Mouse (Mus musculus): ENCODE data around the gene Rmnd5b.
A peak's percentile ranks its signal among the peaks of the same experiment; 100 is the strongest.
"Not testable (repeated sequence)": the region's sequence is repeated elsewhere in the genome, so short reads cannot be mapped to it uniquely, and the experiment has no call there.

Gene Rmnd5b

DNA sequence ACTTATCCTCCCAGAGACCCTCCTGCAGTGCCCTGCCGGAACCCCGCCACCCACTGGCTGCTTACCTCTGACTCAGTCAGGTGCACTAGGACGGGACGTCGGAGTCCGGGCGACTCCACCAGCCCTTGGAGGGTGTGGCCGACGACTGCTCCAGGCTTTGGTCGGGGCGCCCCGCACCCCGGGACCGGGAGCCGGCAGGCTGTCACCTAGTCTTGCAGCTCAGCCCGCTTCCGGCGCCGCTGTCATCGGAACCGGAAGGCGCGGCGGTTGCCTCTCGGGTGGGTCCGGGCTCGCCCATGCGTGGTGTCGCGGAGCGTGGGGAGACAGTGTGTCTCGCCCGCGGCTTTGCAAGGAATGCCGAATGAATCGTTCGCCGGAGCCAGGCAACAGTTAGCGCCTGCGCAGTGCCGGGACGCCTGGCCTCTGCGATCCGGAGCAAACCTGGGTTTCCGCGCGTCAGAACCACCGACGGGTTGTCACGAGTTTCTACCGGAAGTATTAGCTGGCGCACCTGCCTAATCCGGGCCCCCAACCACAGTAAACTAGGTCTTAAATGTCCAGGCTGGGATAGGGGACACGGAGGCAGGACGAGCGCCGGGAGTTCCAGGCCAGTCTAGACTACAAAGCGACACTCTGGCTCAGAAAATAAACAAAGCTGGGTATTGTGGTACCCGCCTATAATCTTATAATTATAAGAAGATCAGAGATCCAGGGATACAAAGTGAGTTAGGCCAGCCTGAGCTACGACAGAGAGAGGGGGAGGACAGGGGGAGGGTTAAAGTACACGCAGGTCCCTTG lies at the start of gene Rmnd5b:
Gene Rmnd5b, minus strand, starts transcription at position 372 of the 798 bp plus-strand sequence.
- DNase-seq, result peak; percentile 92

DNA sequence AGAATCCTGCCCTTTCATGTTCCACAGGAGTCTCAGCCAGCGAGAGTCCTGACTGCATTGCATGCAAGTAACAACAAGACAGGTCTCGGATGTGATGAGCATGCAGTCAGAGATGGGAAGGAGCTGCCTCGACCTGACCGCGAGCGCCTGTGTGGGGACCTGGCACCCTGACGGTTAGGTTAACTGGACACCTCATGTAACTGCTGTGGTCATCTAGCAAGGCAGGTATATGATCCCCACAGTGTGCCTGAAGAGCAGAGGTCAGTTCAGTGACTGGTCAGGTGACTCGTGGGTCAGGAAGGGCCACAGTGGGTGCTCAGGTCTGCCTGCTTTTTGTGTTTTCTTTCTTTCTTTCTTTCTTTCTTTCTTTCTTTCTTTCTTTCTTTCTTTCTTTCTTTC lies 46.3 kb upstream of the Rmnd5b start:
- no peak for DNase-seq

DNA sequence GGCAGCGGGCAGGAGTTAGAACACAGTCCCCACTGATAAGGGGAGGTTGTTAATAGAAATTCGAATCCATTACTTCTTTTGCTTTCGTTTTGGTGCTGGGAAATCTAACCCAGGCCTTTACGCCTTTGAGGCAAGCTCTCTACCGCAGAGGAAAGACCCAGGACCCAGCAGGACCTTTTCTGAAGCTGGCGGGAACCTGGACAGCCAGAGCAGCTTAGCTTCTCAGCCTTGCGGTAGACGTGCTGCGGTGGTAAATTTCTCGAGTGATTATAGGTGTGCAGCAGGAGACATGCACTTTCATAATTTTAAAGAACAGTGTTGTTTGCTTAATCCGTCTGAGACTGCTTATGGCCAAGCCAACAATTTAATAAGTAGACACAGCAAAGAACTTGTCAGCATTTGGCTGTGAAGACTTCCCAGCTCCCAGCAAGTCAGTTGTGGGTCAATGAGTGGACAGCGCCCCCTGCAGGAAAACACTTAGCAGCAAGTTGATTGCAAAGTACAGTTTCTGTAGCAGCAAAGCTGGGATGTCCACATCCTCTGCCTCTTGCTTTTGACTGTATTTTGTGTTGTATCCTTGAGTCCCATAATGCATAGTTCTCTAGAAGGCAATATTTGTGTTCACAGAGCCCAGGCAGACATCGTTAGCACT lies 45.8 kb upstream of the Rmnd5b start:
- DNase-seq, result peak; percentile 80

DNA sequence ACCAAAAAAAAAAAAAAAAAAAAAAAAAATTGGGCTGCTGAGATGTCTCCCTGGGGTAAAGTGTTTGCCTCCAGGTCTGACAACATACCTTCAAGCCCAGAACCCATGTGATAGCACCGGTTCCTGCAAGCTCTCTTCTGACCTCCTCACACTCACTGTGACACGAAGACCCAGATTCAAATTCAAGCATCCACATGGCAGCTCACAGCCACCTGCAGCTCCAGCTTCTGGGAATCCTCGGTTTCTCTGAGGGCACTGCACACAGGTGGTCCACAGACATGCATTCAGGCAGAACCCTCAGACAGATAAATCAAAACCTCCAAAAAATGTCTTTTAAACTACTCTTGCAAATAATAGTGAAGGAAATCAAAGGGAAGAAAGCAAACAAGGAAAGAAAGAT lies 43.8 kb upstream of the Rmnd5b start:
- DNase-seq, result no peak

DNA sequence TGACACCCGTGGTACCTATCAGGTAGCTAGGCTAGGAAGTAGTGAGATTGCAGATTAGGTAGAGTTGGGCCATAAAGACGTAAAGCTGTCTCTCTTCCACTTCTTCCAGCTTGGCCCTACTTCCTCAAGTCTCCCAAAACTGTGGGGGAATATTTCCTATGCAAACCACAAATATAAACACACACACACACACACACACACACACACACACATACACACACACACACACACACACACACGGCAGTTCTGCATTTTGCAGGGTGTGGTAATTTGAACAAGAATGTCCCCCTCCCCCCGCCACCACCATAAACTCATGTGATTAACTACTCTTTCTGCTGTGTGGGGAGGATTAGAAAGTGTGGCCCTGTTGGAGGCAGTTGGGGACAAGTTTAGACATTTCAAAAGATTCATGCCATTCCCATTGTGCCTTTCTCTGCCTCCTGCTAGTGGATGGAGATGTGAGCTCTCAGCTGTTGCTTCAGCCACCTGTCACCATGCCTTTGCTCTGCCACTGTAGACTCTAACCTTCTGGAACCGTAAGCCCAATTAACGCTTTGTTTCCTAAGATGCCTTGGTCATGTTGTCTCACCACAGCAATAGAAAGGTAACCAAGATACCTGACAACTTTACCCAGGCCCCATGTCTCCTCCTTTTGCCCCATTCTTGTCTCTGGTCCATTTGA lies 42.2 kb upstream of the Rmnd5b start:
- no peak for DNase-seq

DNA sequence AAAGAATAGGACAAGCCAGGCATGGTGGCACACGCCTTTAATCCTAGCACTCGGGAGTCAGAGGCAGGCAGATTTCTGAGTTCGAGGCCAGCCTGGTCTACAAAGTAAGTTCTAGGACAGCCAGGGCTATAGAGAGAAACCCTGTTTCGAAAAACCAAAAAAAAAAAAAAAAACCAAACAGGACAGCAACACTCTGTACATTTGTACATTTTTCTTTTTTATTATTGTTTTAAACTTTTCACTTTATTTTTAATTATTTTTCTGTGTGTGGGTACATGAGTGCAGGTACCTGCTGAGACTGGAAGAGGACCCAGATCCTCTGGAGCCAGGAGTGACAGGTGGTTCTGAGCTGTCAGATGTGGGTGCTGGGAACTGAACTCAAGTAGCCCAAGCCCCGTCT lies 39.7 kb upstream of the Rmnd5b start:
- DNase-seq, result no peak

DNA sequence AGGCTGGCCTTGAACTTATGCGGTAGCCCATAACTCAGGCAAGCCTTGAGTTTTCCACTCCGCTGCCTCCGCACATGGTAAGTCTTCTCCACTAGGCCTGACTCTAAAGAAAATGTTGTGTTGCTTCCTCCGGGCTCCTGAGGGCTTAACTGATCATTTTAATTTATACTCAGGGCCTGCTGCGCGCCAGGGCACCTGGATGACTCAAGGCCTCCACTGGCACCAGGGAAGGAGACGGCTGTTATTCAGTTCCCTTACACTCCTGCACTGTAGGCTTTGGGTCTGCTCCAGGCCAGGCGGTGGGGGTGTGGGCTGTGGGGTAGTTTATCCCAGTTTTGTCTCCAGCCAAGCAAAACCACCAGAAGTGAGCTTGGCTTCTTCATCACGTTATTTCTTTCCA lies 37.6 kb upstream of the Rmnd5b start:
- DNase-seq, result no peak

DNA sequence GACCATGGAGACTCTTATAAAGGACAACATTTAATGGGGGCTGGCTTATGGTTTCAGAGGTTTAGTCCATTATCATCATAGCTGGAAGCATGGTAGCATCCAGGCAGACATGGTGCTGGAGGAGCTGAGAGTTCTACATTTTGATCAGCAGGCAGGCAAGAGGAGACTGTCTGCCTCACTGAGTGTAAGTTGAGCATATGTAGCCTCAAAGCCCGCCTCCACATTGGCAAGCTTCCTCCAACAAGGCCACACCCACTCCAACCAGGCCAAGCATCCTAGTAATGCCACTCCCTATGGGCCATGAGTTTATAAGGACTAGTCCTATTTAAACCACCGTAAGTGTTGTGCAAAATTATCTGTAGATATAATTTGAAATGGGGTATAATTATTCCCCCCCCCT lies 35.7 kb upstream of the Rmnd5b start:
- no peak for DNase-seq

DNA sequence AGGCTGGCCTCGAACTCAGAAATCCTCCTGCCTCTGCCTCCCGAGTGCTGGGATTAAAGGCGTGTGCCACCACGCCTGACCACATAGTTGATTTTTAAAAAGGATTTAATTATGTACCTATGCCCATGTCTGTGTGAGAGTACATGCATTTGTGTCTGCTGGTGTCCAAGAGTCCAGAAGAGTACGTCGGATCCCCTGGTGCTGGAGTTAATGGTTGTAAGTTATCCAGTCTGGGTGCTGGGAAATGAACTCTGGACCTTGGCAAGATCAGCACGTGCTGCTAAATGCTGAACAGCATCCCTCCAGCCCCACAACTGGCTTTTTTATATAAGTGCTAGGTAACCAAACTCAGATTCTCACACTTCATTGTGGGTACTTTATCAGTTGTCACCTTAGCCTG lies 35.1 kb upstream of the Rmnd5b start:
- no peak for DNase-seq

DNA sequence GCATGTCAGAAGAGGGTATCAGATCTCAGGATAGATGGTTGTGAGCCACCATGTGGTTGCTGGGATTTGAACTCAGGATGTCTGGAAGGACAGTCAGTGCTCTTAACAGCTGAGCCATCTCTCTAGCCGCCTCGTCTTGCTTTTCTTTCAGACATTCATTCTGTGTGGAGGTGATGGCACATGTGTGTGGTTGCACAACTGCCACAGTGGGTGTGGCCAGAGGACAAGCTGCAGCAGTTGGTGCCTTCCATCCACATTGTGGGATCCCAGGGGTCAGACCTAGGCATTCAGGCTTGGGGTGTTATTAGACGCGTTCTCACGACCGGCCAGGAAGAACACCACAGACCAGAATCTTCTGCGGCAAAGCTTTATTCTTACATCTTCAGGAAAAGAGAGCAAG lies 29.1 kb upstream of the Rmnd5b start:
- not testable (repeated sequence) for DNase-seq

DNA sequence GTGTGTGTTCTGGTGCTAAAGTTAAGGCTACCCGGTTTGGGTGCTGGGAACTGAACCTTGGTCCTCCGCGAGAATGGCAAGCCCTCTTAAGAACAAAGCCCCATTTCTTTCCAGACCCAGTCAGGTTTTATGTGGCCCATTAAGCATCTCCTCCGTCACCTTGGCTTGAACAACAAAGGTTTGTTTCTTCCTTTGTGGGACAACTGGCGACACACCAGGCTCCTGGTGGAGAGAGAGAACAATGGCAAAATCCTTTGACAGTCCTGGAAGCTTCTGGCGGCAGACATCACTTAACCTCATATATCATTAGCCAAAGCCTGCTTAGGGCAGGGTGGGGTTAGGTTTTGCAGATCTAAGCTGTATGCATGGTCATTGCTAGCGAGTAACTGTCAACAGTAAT lies 26.9 kb upstream of the Rmnd5b start:
- DNase-seq, result no peak

DNA sequence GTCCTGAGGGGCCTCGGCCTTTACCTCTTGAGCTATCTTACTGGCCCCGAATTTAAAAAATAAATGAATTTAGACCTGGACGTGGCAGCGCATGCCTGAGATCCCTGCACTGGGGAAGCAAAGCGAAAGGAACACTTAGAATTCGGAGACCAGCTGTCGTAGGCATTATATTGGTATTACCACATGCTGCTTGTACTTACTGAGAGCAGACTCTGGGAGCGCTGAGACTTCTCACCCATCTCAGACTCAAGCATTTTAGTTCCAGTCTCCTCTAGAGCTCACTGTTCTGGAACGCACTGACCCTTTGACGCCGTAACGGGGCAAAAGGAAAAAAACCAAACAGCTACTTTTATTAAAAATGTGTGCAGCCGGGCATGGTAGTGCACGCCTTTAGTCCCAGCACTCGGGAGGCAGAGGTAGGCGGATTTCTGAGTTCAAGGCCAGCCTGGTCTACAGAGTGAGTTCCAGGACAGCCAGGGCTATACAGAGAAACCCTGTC lies 26.2 kb upstream of the Rmnd5b start:
- DNase-seq, result no peak

DNA sequence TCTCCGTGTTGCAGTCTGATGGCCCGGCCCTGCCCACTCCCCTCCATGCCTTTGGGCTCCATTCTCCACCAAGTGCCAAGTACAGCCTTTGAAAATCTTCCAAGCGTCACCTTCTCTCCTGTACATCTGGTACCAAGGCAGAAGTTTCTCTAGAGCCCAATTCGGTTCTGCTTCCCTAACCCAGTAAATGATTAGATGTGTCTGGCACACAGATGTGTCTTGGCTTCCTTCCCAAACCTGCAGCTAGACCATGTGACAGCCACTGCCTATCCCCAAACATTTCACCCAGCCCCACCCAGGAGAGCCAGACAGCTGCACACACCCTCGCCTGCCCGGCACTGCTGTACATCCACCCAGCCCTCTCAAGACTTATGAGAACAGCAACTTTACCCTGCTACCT lies 23.0 kb upstream of the Rmnd5b start:
- DNase-seq, result no peak

DNA sequence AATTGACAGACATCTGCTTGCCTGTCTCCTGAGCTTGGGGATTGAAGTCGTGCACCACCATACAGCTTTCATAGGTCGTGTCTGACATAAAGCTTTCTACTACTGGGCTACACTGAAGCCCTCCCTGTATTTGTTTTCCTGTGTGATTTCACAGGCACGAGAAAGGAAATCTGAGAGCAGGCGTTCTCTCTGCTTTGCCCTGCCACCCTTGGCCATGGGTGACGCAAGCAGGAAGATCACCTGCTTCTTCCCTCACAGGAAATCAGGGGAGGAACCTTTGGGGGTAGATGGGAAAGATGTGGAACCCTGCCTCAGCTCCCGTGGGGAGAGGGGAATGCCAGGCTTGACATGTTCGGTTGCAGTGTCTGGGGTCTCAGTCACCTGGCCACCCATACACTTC lies 22.6 kb upstream of the Rmnd5b start:
- DNase-seq, result no peak

DNA sequence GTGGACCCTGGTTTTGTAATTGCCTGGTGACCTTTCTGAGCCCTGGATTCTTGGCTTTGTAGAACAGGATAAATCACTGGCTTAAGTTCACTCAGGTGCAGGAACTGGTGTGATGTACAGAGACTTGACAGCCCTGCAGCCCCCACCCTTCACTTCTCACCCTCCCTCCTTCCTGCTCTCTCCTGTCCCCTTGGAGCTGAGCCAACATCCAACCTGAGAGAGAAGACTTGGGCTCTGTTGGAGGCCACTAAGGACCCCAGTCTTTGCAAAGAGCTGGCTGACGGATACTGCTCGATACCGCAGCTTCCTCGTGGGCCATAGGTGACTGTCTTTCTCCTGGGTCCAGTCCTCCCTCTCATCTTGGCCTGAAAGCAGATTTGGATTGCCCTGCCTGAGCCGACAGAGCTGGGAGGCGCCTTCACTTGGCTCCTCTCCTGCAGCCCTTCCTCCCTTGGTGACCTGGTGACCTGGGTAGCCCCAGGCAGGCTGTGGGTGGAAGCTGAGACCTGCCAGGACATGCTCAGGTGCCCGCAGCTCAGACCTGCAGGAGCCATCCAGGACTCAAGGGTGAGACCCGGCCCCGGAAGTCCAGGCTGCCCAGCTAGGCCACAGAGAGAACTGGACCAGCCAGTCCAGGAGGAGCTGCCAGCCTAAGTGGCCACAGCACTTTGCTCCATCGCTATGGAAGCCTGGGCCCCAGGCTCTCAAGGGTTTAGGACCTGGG lies 21.3 kb upstream of the Rmnd5b start:
- no peak for DNase-seq

DNA sequence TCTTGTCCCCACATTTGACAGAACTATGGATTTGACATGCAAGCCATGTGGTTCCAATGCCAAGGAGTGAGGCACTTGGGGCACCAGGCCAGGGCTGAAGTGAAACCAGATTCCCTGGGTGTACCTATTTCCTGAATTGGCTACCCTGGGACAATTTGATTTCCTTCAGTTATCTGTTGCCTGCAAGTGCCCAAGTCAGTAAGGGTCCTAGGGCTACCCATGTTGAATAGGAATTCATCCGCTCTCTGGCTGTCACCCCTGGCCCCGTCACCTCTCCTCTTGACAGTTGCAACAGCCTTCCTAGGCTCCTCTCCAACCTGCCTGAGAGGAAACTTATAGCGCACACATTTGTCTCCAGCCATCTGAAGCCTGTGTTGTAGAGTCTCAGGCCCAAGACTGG lies 19.2 kb upstream of the Rmnd5b start:
- no peak for DNase-seq

DNA sequence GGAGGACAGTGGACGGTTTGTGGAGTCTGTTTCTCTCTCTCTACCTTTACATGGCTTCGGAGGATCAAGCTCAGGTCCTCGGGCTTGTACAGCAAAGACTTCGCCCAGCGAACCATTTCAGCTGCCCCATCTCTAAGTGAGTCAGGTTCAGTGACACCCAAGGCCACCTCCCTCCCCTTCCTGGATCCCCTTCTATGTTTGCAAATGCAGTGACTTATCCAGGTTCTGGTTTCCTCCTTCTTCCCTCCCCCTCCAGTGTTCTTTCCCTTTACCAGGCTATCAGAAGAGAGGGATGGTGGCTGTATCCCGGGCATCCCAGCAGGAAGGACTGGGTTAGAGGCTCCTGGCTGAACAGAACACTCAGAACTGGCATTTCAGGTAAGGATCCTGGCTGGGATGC lies 18.0 kb upstream of the Rmnd5b start:
- DNase-seq, result no peak

DNA sequence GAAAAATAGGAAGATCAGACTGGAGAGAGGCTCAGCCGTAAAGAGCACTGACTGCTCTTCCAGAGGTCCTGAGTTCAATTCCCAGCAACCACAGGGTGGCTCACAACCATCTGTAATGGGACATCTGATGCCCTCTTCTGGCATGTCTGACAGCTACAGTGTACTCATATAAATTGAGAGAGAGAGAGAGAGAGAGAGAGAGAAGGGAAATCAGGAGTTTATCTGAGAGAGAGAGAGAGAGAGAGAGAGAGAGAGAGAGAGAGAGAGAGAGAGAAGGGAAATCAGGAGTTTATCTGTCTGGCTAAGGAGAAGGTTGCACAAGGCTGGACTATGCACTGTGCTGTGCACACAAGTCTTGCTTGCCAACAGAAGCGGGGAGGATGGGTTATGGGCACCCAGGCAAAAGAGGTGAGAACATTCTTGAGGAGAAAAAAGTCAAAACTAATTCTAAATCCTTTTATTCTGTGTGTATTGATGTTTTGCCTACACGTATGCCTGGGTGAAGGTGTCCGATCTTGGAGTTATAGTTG lies 17.3 kb upstream of the Rmnd5b start:
- no peak for DNase-seq

DNA sequence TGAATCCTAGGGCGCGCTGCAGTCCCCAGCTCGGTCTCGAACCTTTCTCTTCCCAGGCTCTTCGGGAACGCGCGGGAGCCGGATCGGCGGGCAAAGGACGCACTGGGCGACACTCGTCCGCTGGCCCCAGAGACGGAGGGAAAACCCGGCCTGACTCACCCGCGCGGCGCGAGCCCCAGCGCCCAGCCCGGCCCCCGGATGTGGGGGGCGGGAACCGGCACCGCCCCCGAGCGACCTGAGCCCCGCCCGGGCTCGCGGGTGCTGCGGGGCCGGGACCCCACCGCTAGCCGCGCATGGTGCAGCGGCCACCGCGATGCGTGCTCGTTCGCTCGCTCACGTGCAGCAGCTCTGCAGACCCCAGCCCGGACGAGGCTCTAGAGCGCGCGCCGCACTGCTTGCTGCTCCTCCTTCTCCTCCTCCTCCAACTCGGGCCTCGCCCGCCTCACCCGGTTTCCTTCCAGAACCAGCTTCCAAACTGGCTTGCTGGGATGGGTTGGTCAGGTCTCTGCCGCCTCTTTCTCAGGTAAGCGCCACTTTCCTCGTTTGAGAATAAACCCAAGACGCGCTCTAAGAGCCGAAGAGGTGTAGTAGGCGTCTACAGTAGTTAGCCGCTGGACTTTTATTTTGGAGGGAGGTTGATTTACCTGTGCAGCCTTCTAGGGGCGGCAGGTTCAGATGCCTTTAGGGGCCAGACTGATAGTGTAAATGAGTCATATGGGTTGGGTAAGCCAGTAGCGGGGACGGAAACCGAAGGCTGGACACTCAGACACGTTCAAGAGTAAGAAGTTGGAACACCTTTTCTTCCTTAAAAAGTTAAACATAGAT lies 15.2 kb upstream of the Rmnd5b start, which contains the start of the genes N4bp3 and D930048N14Rik:
Gene N4bp3, minus strand, starts transcription at position 152 of the 825 bp plus-strand sequence.
Gene D930048N14Rik, plus strand, starts transcription at position 264 of the 825 bp plus-strand sequence.
- DNase-seq, result peak; percentile 53

DNA sequence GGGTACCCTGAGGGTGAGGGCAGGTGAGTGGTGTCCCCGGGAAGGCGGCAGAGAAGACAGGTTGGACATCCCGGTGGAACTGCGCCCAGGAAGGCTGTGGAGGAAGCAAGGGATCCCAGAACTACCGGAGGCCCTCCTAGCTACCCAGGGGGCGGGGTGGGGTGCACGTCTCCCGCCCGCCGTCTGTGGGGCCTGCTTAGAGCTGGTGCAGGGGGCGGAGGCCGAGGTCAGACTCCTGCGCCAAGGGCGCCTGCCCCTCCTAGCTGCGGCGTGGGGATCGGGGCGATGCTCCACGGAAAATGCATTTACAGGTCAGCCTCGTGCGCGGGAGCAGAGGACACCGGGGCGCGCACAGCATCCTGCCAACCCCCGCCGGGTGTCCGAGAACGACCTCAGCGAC lies 14.6 kb upstream of the Rmnd5b start:
- peak; percentile 48 for DNase-seq

DNA sequence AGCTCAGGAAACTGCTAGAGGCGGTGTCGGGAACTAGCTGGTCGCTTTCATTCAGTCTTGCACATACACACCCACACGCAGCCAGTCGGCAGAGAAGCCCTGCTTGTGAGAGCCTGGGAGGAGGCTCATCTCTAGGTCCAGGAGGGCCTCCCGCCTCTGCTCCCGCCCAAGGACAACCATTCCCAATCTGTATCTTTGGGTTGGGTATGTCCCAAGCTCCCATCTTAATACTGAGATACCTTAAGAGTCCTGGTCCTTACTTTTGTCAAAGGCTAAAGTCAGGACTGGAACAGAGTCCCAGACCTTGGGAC lies 14.1 kb upstream of the Rmnd5b start:
- no peak for DNase-seq

Measured in cerebellum, adult 9-11 months (tissue).